Mouse (Mus musculus): ENCODE measurements around the gene Fam196a. TPM values are rescaled to one million over a fixed set of nuclear protein-coding genes. Genes with fewer than 3 reads are reported as not detected.

Fam196a gene
- polyA plus RNA-seq, 1 experiment from 2014 or later: 0.22 TPM

GRCm38 (mm10) chr7:134872511-134872910 lies 65.7 kb downstream of the Fam196a start:
- Histone ChIP-seq H3K4me1 (ENCODE audit: control insufficient read depth, low read depth, low read length) (no peaks in the 10 kb centered on the region), H3K36me3 (ENCODE audit: control insufficient read depth, insufficient read depth) (no peaks in the 10 kb centered on the region), H3K4me2 (ENCODE audit: low read depth, low read length) (no peak overlapping the region), H3K27me3 (ENCODE audit: control insufficient read depth, insufficient read depth, low read depth, low read length) (no peaks in the 10 kb centered on the region), H3K9ac (ENCODE audit: low read depth, low read length) (no peak overlapping the region), H3K4me3 (ENCODE audit: low read depth, low read length) (no peak overlapping the region), H3K27ac (ENCODE audit: low read length) (no peak overlapping the region), H3K9me3 (replicated peaks; ENCODE audit: control insufficient read depth, low read length) (no peaks in the 10 kb centered on the region)
- no peak for ATAC-seq (ENCODE audit: low read depth)
- 52% methylated on average over 3 of the region's 3 CpGs for WGBS (ENCODE audit: insufficient replicate concordance)

- no peaks in the 10 kb centered on the region for H3K36me3 ChIP-seq (ENCODE audit: control insufficient read depth, insufficient read depth)
- H3K9ac ChIP-seq (ENCODE audit: low read depth, low read length): no peak overlapping the region
- H3K27ac ChIP-seq (ENCODE audit: low read length): no peak overlapping the region
- 62% methylated on average over 2 of the region's 2 CpGs for WGBS (ENCODE audit: insufficient replicate concordance)
- H3K27me3 ChIP-seq (ENCODE audit: control insufficient read depth, insufficient read depth, low read depth, low read length): no peaks in the 10 kb centered on the region
- no peaks in the 10 kb centered on the region for H3K9me3 ChIP-seq (replicated peaks; ENCODE audit: control insufficient read depth, low read length)
- no peak overlapping the region for H3K4me2 ChIP-seq (ENCODE audit: low read depth, low read length)
- ATAC-seq (ENCODE audit: low read depth): no peak
- no peak overlapping the region for H3K4me3 ChIP-seq (ENCODE audit: low read depth, low read length)
- no peaks in the 10 kb centered on the region for H3K4me1 ChIP-seq (ENCODE audit: control insufficient read depth, low read depth, low read length)
These were observed 74.1 kb downstream of the Fam196a start for GRCm38 (mm10) chr7:134864175-134864574.

GRCm38 (mm10) chr7:134862000-134862399 lies 76.2 kb downstream of the Fam196a start:
- Histone ChIP-seq H3K4me2 (ENCODE audit: low read depth, low read length) (no peak overlapping the region), H3K36me3 (ENCODE audit: control insufficient read depth, insufficient read depth) (no peaks in the 10 kb centered on the region), H3K27me3 (ENCODE audit: control insufficient read depth, insufficient read depth, low read depth, low read length) (no peaks in the 10 kb centered on the region), H3K27ac (ENCODE audit: low read length) (no peak overlapping the region), H3K4me3 (ENCODE audit: low read depth, low read length) (no peak overlapping the region), H3K4me1 (ENCODE audit: control insufficient read depth, low read depth, low read length) (no peaks in the 10 kb centered on the region), H3K9ac (ENCODE audit: low read depth, low read length) (no peak overlapping the region), H3K9me3 (replicated peaks; ENCODE audit: control insufficient read depth, low read length) (no peaks in the 10 kb centered on the region)
- no peak for ATAC-seq (ENCODE audit: low read depth)
- 66% methylated on average over 6 of the region's 6 CpGs for WGBS (ENCODE audit: insufficient replicate concordance)

- no peak overlapping the region for H3K4me2 ChIP-seq (ENCODE audit: low read depth, low read length)
- no peak for ATAC-seq (ENCODE audit: low read depth)
- WGBS (ENCODE audit: insufficient replicate concordance): 74% methylated on average over 4 of the region's 4 CpGs
- H3K9me3 ChIP-seq (replicated peaks; ENCODE audit: control insufficient read depth, low read length): no peaks in the 10 kb centered on the region
- H3K36me3 ChIP-seq (ENCODE audit: control insufficient read depth, insufficient read depth): no peaks in the 10 kb centered on the region
- no peaks in the 10 kb centered on the region for H3K27me3 ChIP-seq (ENCODE audit: control insufficient read depth, insufficient read depth, low read depth, low read length)
- H3K4me1 ChIP-seq (ENCODE audit: control insufficient read depth, low read depth, low read length): no peaks in the 10 kb centered on the region
- no peak overlapping the region for H3K9ac ChIP-seq (ENCODE audit: low read depth, low read length)
- H3K4me3 ChIP-seq (ENCODE audit: low read depth, low read length): no peak overlapping the region
- no peak overlapping the region for H3K27ac ChIP-seq (ENCODE audit: low read length)
These were observed 95.5 kb downstream of the Fam196a start for GRCm38 (mm10) chr7:134842751-134843150.

- H3K4me3 ChIP-seq (ENCODE audit: low read depth, low read length): no peak overlapping the region
- WGBS (ENCODE audit: insufficient replicate concordance): 75% methylated on average over 2 of the region's 2 CpGs
- no peak overlapping the region for H3K4me2 ChIP-seq (ENCODE audit: low read depth, low read length)
- H3K9ac ChIP-seq (ENCODE audit: low read depth, low read length): no peak overlapping the region
- H3K9me3 ChIP-seq (replicated peaks; ENCODE audit: control insufficient read depth, low read length): no peaks in the 10 kb centered on the region
- H3K27me3 ChIP-seq (ENCODE audit: control insufficient read depth, insufficient read depth, low read depth, low read length): no peaks in the 10 kb centered on the region
- H3K36me3 ChIP-seq (ENCODE audit: control insufficient read depth, insufficient read depth): no peaks in the 10 kb centered on the region
- H3K4me1 ChIP-seq (ENCODE audit: control insufficient read depth, low read depth, low read length): no peaks in the 10 kb centered on the region
- no peak for ATAC-seq (ENCODE audit: low read depth)
- no peak overlapping the region for H3K27ac ChIP-seq (ENCODE audit: low read length)
These were observed 98.2 kb downstream of the Fam196a start for GRCm38 (mm10) chr7:134840066-134840465.

Data from liver, embryonic 16.5 days (tissue).